Mouse (Mus musculus) myocyte (in vitro differentiated cells): ENCODE results near the gene Mipol1. TPM values are rescaled to one million over a fixed set of nuclear protein-coding genes. Genes with fewer than 3 reads are reported as not detected.
"Not testable (repeated sequence)": the region's sequence is repeated elsewhere in the genome, so short reads cannot be mapped to it uniquely, and the experiment has no call there.

ENCODE experiments used
- H3K27me3 ChIP-seq: one replicate; pipeline ENCODE4 v1.6.1; 2011; ENCODE audit not compliant: control insufficient read depth, insufficient read depth, insufficient read length
- H3K36me3 ChIP-seq: one replicate; pipeline ENCODE4 v1.6.1; 2011; ENCODE audit not compliant: control insufficient read depth, insufficient read depth
- H3K4me2 ChIP-seq: one replicate; pipeline ENCODE4 v1.6.1; 2011; ENCODE audit warnings: low read depth, control low read depth
- H3K4me3 ChIP-seq: one replicate; pipeline ENCODE4 v1.5.1; 2011; ENCODE audit warnings: mild to moderate bottlenecking, control low read depth, moderate library complexity
- H3K79me2 ChIP-seq: one replicate; pipeline ENCODE4 v1.6.1; 2011; ENCODE audit not compliant: control insufficient read depth, insufficient read depth
- H3ac ChIP-seq: one replicate; pipeline ENCODE4 v1.6.1; 2011; ENCODE audit not compliant: control insufficient read depth, insufficient read length
- CEBPB ChIP-seq: IDR thresholded peaks from 2 replicates; pipeline ENCODE4 v1.6.1; 2011; ENCODE audit warnings: mild to moderate bottlenecking, moderate library complexity; ENCODE audit not compliant: poor library complexity, insufficient read depth, severe bottlenecking
- E2F4 ChIP-seq: IDR thresholded peaks from one replicate; pipeline ENCODE4 v1.6.1; 2011; ENCODE audit warnings: mild to moderate bottlenecking, control low read depth, moderate library complexity; ENCODE audit not compliant: insufficient read depth
- MAX ChIP-seq: IDR thresholded peaks from one replicate; pipeline ENCODE4 v1.6.1; 2011; ENCODE audit warnings: low read depth, mild to moderate bottlenecking, control low read depth
- MYOD1 ChIP-seq, 3 experiments: IDR thresholded peaks; one replicate each; pipeline ENCODE4 v1.6.1; 2011; ENCODE audit warnings: control low read depth in 2 of 3, low read depth in 2 of 3, mild to moderate bottlenecking in 2 of 3, moderate library complexity in 1 of 3; ENCODE audit not compliant: insufficient read length in 2 of 3, control insufficient read depth in 1 of 3
- MYOG ChIP-seq, 3 experiments: IDR thresholded peaks; one replicate each; pipeline ENCODE4 v1.6.1; 2011; ENCODE audit warnings: control low read depth in 2 of 3, low read depth in 2 of 3, mild to moderate bottlenecking in 2 of 3; ENCODE audit not compliant: insufficient read length in 2 of 3, control insufficient read depth in 1 of 3, insufficient read depth in 1 of 3
- POLR2A ChIP-seq: IDR thresholded peaks from one replicate; pipeline ENCODE4 v1.6.1; 2011; ENCODE audit warnings: low read depth, mild to moderate bottlenecking, control low read depth, moderate library complexity; ENCODE audit not compliant: insufficient read length
- POLR2AphosphoS2 ChIP-seq: IDR thresholded peaks from one replicate; pipeline ENCODE4 v1.6.1; 2011; ENCODE audit warnings: low read depth, control low read depth; ENCODE audit not compliant: insufficient read length
- REST ChIP-seq: IDR thresholded peaks from one replicate; pipeline ENCODE4 v1.6.1; 2011; ENCODE audit warnings: mild to moderate bottlenecking, control low read depth, moderate library complexity; ENCODE audit not compliant: insufficient read depth, insufficient read length
- SRF ChIP-seq: IDR thresholded peaks from one replicate; pipeline ENCODE4 v1.6.1; 2011; ENCODE audit warnings: low read depth; ENCODE audit not compliant: control insufficient read depth, insufficient read length
- TCF12 ChIP-seq: IDR thresholded peaks from one replicate; pipeline ENCODE4 v1.6.1; 2011; ENCODE audit warnings: mild to moderate bottlenecking, control low read depth; ENCODE audit not compliant: poor library complexity, insufficient read depth, severe bottlenecking
- TCF3 ChIP-seq: IDR thresholded peaks from one replicate; pipeline ENCODE4 v1.6.1; 2011; ENCODE audit warnings: low read depth, control low read depth; ENCODE audit not compliant: insufficient read length
- USF1 ChIP-seq: IDR thresholded peaks from one replicate; pipeline ENCODE4 v1.6.1; 2011; ENCODE audit warnings: low read depth, mild to moderate bottlenecking, control low read depth, moderate library complexity
- polyA plus RNA-seq: library from polyadenylated mRNA; unstranded; fragments of >200 nt; fragmentation: generic; extraction: Trizol; gene quantifications from one replicate; pipeline ENCODE4 v1.2.1, GENCODE M21; 2012; ENCODE audit warnings: missing spikeins

The Mipol1 gene
- polyA plus RNA-seq, 1 experiment = 1.6 TPM

- no peaks in the 10 kb centered on the region for H3K79me2 ChIP-seq
- H3K4me3 ChIP-seq = no peak overlapping the region
- no peak overlapping the region for H3ac ChIP-seq
- H3K27me3 ChIP-seq = no peaks in the 10 kb centered on the region
- H3K36me3 ChIP-seq = no peaks in the 10 kb centered on the region
- peak overlapping the region; percentile 42 for H3K4me2 ChIP-seq
- TF ChIP-seq CEBPB (no peak), E2F4 (no peak), POLR2A (no peak), MYOG (IDR thresholded peaks at IDR 0.05; ENCODE audit: control insufficient read depth in 1 of 3, insufficient read depth in 1 of 3, insufficient read length in 2 of 3, low read depth in 2 of 3) (no peak), REST (no peak), USF1 (no peak), TCF12 (no peak), MAX (no peak), MYOD1 (IDR thresholded peaks at IDR 0.05; ENCODE audit: control insufficient read depth in 1 of 3, insufficient read length in 2 of 3, low read depth in 2 of 3) (no peak), SRF (no peak), TCF3 (no peak), POLR2AphosphoS2 (no peak)
These were observed 18.6 kb upstream of the Mipol1 start for GRCm38 (mm10) chr12:57211353-57212311.

GRCm38 (mm10) chr12:57212463-57212862, 17.8 kb upstream of the Mipol1 start:
- H3K4me3 ChIP-seq, H3K79me2 ChIP-seq, H3K27me3 ChIP-seq, H3K36me3 ChIP-seq, H3K4me2 ChIP-seq, H3ac ChIP-seq: not testable (repeated sequence)

- no peaks in the 10 kb centered on the region for H3K27me3 ChIP-seq
- H3K4me2 ChIP-seq = no peak overlapping the region
- H3K36me3 ChIP-seq = no peaks in the 10 kb centered on the region
- H3K79me2 ChIP-seq = peaks cover 10% of the 10 kb centered on the region
- no peak overlapping the region for H3K4me3 ChIP-seq
- no peak for TF ChIP-seq E2F4
- TF ChIP-seq USF1 = no peak
- TF ChIP-seq POLR2AphosphoS2 = no peak
- TF ChIP-seq SRF = no peak
- TF ChIP-seq MYOG (IDR thresholded peaks at IDR 0.05; ENCODE audit: control insufficient read depth in 1 of 3, insufficient read depth in 1 of 3, insufficient read length in 2 of 3, low read depth in 2 of 3) = no peak
- TF ChIP-seq CEBPB = no peak
- no peak for TF ChIP-seq MAX
- TF ChIP-seq REST = no peak
- TF ChIP-seq TCF12 = no peak
- TF ChIP-seq TCF3 = no peak
- no peak for TF ChIP-seq POLR2A
- no peak for TF ChIP-seq MYOD1 (IDR thresholded peaks at IDR 0.05; ENCODE audit: control insufficient read depth in 1 of 3, insufficient read length in 2 of 3, low read depth in 2 of 3)
- H3ac ChIP-seq = no peak overlapping the region
These were observed 3.8 kb upstream of the Mipol1 start for GRCm38 (mm10) chr12:57226411-57226810.

- H3K4me3 ChIP-seq = no peak overlapping the region
- H3ac ChIP-seq = no peak overlapping the region
- peaks cover 23% of the 10 kb centered on the region for H3K79me2 ChIP-seq
- no peak overlapping the region for H3K4me2 ChIP-seq
- H3K36me3 ChIP-seq = no peaks in the 10 kb centered on the region
- H3K27me3 ChIP-seq = no peaks in the 10 kb centered on the region
- TF ChIP-seq MYOG (IDR thresholded peaks at IDR 0.05; ENCODE audit: control insufficient read depth in 1 of 3, insufficient read depth in 1 of 3, insufficient read length in 2 of 3, low read depth in 2 of 3) = no peak
- no peak for TF ChIP-seq TCF12
- TF ChIP-seq E2F4 = no peak
- TF ChIP-seq MYOD1 (IDR thresholded peaks at IDR 0.05; ENCODE audit: control insufficient read depth in 1 of 3, insufficient read length in 2 of 3, low read depth in 2 of 3) = no peak
- TF ChIP-seq REST = no peak
- TF ChIP-seq SRF = no peak
- TF ChIP-seq MAX = no peak
- TF ChIP-seq USF1 = no peak
- no peak for TF ChIP-seq POLR2AphosphoS2
These were observed 2.5 kb upstream of the Mipol1 start for GRCm38 (mm10) chr12:57227776-57228175.

- H3K27me3 ChIP-seq = no peaks in the 10 kb centered on the region
- no peak overlapping the region for H3ac ChIP-seq
- peak overlapping the region; percentile 98 for H3K4me2 ChIP-seq
- TF ChIP-seq MAX = no peak
- no peak for TF ChIP-seq MYOG (IDR thresholded peaks at IDR 0.05; ENCODE audit: control insufficient read depth in 1 of 3, insufficient read depth in 1 of 3, insufficient read length in 2 of 3, low read depth in 2 of 3)
- no peak for TF ChIP-seq POLR2A
- H3K4me3 ChIP-seq = peak overlapping the region; percentile 64
- H3K79me2 ChIP-seq = peaks cover 40% of the 10 kb centered on the region
- no peaks in the 10 kb centered on the region for H3K36me3 ChIP-seq
These were observed 524 bp upstream of the Mipol1 start for GRCm38 (mm10) chr12:57229703-57230102.
